Mouse (Mus musculus) liver, postnatal 0 days (tissue): ENCODE measurements at regions not wholly inside any gene's neighbourhood (a gene's known extent, or its start where the extent isn't known, plus 50 kb on each side); places are given as distances from the start of the nearest gene placed in this dataset.

ENCODE experiments used
- ATAC-seq: fragments of 200-750 bp; cut with Nextera tagmentation; 2 replicates; pipeline ENCODE4 v1.8.0; 2017; ENCODE audit warnings: mild to moderate bottlenecking, moderate library complexity
- DNase-seq: peaks from one replicate; pipeline ENCODE4 v3.0.0-alpha.2; 2016
- H3K27ac ChIP-seq: fragments of 300-500 bp; sonication (generic); 2 replicates; pipeline ENCODE4 v1.5.1; 2014; ENCODE audit warnings: antibody characterized with exemption, moderate library complexity, mild to moderate bottlenecking, low read depth
- H3K27me3 ChIP-seq: fragments of 300-500 bp; sonication (generic); 2 replicates; pipeline ENCODE4 v1.6.1; 2014; ENCODE audit warnings: low read length, control low read depth, mixed read lengths; ENCODE audit not compliant: insufficient read depth
- H3K36me3 ChIP-seq: fragments of 300-500 bp; sonication (generic); replicated peaks from 2 replicates; pipeline ENCODE4 v1.6.1; 2014; ENCODE audit warnings: mild to moderate bottlenecking, control low read depth, low read length, moderate library complexity, mixed read lengths; ENCODE audit not compliant: insufficient read depth
- H3K4me1 ChIP-seq: fragments of 300-500 bp; sonication (generic); 2 replicates; pipeline ENCODE4 v1.6.1; 2014; ENCODE audit warnings: antibody characterized with exemption, mild to moderate bottlenecking, control low read depth; ENCODE audit not compliant: insufficient read depth
- H3K4me2 ChIP-seq: fragments of 300-500 bp; sonication (generic); 2 replicates; pipeline ENCODE4 v1.6.1; 2014; ENCODE audit warnings: low read depth, mild to moderate bottlenecking, low read length, moderate library complexity, mixed read lengths
- H3K4me3 ChIP-seq: fragments of 300-500 bp; sonication (generic); 2 replicates; pipeline ENCODE4 v1.5.1; 2014; ENCODE audit warnings: low read depth, low read length
- H3K9ac ChIP-seq: fragments of 300-500 bp; sonication (generic); replicated peaks from 2 replicates; pipeline ENCODE4 v1.6.1; 2014; ENCODE audit warnings: mild to moderate bottlenecking, moderate library complexity
- H3K9me3 ChIP-seq: fragments of 300-500 bp; sonication (generic); 2 replicates; pipeline ENCODE4 v1.6.1; 2016; ENCODE audit warnings: mild to moderate bottlenecking, control low read depth, low read length, mixed read lengths
- CTCF ChIP-seq: sonication (generic); IDR thresholded peaks from 2 replicates; pipeline ENCODE4 v1.5.1; 2016; ENCODE audit warnings: antibody characterized with exemption, low read depth
- EP300 ChIP-seq: IDR thresholded peaks from 2 replicates; pipeline ENCODE4 v1.6.1; 2016; ENCODE audit warnings: antibody characterized with exemption, low read depth, mild to moderate bottlenecking
- WGBS: fragments of 180-500 bp; shearing (Covaris S2); extraction: QIAGEN DNeasy Blood & Tissue Kit; methylation state at CpG from one replicate; pipeline ENCODE4 v1.1.7; 2014; ENCODE audit not compliant: insufficient replicate concordance; 5-methylcytosine and 5-hydroxymethylcytosine counted together

- Histone ChIP-seq H3K27ac (no peak overlapping the region), H3K9me3 (no peaks in the 10 kb centered on the region), H3K4me2 (no peak overlapping the region), H3K4me3 (no peak overlapping the region), H3K9ac (no peak overlapping the region), H3K4me1 (peaks cover 14% of the 10 kb centered on the region), H3K27me3 (no peaks in the 10 kb centered on the region), H3K36me3 (no peaks in the 10 kb centered on the region)
- TF ChIP-seq EP300 (no peak), CTCF (no peak)
- WGBS, result 95% methylated on average over 1 of the region's 1 CpGs
- DNase-seq (no peak), ATAC-seq (no peak)
These were observed 77.1 kb upstream of the Mrps10 start for GRCm38 (mm10) chr17:47291558-47291957.

- 77% methylated on average over 10 of the region's 10 CpGs for WGBS
- no peak for ATAC-seq
These were observed 83.1 kb upstream of the Mrps10 start for GRCm38 (mm10) chr17:47285616-47286015.

DNA sequence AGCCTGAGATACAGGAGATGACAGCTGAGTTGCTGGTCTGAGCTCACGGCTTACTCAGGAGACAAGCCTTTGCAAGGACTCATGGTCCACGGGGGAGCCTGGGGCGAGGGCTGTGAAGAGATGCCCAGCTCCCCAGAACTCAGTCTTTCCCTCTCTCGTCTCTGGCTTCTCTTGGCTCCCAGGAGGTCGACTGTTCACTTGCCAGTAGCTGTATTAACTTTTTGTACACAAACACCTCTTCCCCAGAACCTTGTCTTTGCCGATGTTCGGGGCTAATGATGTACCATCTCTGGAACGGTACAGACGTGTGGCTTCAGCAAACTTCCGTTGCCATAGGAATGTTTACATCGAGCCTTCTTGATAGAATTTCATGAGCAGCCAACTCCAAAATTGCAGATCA lies 84.5 kb upstream of the Mrps10 start:
- H3K9me3 ChIP-seq, result no peaks in the 10 kb centered on the region
- 82% methylated on average over 11 of the region's 11 CpGs for WGBS
- no peak overlapping the region for H3K4me3 ChIP-seq
- no peak for ATAC-seq
- no peak overlapping the region for H3K27ac ChIP-seq
- DNase-seq, result no peak
- H3K27me3 ChIP-seq, result no peaks in the 10 kb centered on the region
- no peaks in the 10 kb centered on the region for H3K36me3 ChIP-seq
- TF ChIP-seq CTCF (no peak), EP300 (no peak)
- no peaks in the 10 kb centered on the region for H3K4me1 ChIP-seq
- no peak overlapping the region for H3K4me2 ChIP-seq
- no peak overlapping the region for H3K9ac ChIP-seq

More at GRCm38 (mm10) chr17:47285616-47286015, 83.1 kb upstream of the Mrps10 start:
- no peak overlapping the region for H3K27ac ChIP-seq
- no peak overlapping the region for H3K9ac ChIP-seq
- H3K36me3 ChIP-seq, result no peaks in the 10 kb centered on the region
- H3K4me3 ChIP-seq, result no peak overlapping the region
- DNase-seq, result no peak
- no peak overlapping the region for H3K4me2 ChIP-seq
- TF ChIP-seq CTCF (no peak), EP300 (no peak)
- H3K9me3 ChIP-seq, result no peaks in the 10 kb centered on the region
- no peaks in the 10 kb centered on the region for H3K4me1 ChIP-seq
- H3K27me3 ChIP-seq, result no peaks in the 10 kb centered on the region

DNA sequence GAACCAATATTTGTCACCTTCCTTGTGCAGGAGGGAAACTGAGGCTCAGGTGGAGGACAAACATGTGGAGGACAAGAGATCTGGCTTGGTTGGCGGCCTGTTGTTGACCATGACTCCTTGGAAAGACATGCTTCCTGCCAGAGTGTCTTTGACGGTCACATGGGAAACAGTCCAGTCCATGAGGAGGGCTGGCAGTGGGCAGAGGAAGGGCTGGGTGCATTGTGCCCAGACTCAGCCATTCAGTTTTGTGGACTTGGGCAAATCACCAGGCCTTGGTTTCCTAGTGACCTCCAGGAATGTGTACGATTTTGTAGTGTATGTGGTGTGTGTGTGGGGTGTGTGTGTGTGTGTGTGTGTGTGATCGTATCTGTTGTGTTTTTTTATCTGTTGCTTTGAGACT lies 85.5 kb upstream of the Mrps10 start:
- Histone ChIP-seq H3K27ac (no peak overlapping the region), H3K27me3 (no peaks in the 10 kb centered on the region), H3K4me1 (no peaks in the 10 kb centered on the region), H3K9ac (no peak overlapping the region), H3K4me2 (no peak overlapping the region), H3K36me3 (no peaks in the 10 kb centered on the region), H3K9me3 (no peaks in the 10 kb centered on the region), H3K4me3 (no peak overlapping the region)
- 79% methylated on average over 4 of the region's 4 CpGs for WGBS
- no peak for TF ChIP-seq CTCF
- TF ChIP-seq EP300, result no peak
- ATAC-seq, result no peak
- DNase-seq, result no peak

DNA sequence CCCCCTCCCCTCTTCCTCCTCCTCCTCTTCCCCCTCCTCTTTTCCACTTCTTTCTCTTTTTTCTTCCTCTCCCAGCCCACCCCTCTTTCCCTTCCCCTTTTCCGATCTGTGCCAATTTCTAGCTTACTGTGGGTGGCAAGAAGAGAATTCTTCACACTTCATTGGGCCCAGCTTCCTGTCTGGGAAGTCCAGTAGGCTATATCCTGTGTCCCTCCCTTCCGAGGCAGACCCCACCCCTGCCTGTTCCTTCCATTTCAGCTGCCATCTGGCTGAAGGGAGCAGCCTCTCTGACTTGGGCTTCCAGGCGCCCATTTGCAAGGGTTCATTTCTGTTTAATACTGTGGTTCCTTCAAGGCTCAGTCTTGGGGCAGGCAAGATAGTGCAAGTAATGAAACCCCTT lies 86.2 kb upstream of the Mrps10 start:
- TF ChIP-seq CTCF, result no peak
- no peak for TF ChIP-seq EP300
- no peak overlapping the region for H3K27ac ChIP-seq
- no peaks in the 10 kb centered on the region for H3K36me3 ChIP-seq
- H3K9ac ChIP-seq, result no peak overlapping the region
- DNase-seq (no peak), ATAC-seq (no peak)
- WGBS, result 53% methylated on average over 3 of the region's 3 CpGs
- no peaks in the 10 kb centered on the region for H3K4me1 ChIP-seq
- no peak overlapping the region for H3K4me3 ChIP-seq
- H3K27me3 ChIP-seq, result no peaks in the 10 kb centered on the region
- no peak overlapping the region for H3K4me2 ChIP-seq
- H3K9me3 ChIP-seq, result no peaks in the 10 kb centered on the region

DNA sequence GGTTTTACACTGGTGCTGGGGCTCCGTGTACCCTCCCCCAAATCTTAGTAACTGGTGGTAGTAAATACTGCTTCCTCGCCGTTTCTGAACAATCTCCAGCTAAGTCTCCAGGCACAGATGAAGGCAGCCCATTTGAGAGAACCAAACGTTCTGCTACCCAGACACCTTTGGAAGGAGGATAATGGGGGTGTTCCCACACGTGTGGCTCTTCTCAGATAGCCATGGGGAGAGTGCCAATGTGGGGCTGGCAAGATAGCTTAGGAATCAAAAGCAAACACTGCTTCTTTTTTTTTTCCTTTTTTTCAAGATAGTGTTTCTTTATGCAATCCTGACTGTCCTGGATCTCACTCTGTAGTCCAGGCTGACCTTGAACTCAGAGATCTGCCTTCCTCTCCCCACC lies 90.8 kb upstream of the Mrps10 start:
- WGBS, result 44% methylated on average over 5 of the region's 5 CpGs
- Histone ChIP-seq H3K36me3 (no peaks in the 10 kb centered on the region), H3K27me3 (no peaks in the 10 kb centered on the region), H3K27ac (no peak overlapping the region), H3K4me2 (no peak overlapping the region), H3K9me3 (no peaks in the 10 kb centered on the region), H3K9ac (no peak overlapping the region), H3K4me3 (no peak overlapping the region), H3K4me1 (peaks cover 5% of the 10 kb centered on the region; the same call in 1 of the 2 replicates)
- 0 out of 2 replicates have a peak, but pooled peaks have one; percentile 30 for TF ChIP-seq EP300
- TF ChIP-seq CTCF, result no peak
- DNase-seq (no peak), ATAC-seq (no peak)

DNA sequence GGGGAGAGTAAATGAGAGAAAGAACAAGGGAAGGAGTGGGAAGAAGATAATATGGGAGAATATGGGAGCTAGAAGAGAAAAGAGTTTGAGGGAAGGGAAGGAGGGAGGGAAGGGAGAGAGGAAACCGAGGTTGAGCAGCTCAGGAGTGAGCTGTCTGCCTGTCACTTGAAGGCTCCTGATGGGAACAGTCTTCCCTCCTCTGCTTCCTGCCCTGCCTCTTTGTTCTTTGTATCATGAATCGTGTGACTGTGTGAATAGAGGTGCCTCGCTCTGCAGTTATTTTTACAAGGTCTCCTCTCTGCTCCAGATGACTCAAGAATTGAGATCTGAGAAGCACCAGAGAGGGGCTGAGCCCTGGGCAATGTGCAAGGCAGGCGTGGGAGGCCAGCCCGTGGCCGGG lies 92.0 kb upstream of the Mrps10 start:
- Histone ChIP-seq H3K27ac (no peak overlapping the region), H3K4me1 (peaks cover 5% of the 10 kb centered on the region; the same call in 1 of the 2 replicates), H3K4me2 (no peak overlapping the region), H3K9ac (no peak overlapping the region), H3K9me3 (no peaks in the 10 kb centered on the region), H3K36me3 (no peaks in the 10 kb centered on the region), H3K27me3 (no peaks in the 10 kb centered on the region), H3K4me3 (no peak overlapping the region)
- no peak for ATAC-seq
- DNase-seq, result no peak
- TF ChIP-seq CTCF (no peak), EP300 (no peak)
- 86% methylated on average over 6 of the region's 6 CpGs for WGBS
